Mouse (Mus musculus): ENCODE measurements around the gene Cyp3a16. TPM values are rescaled to one million over a fixed set of nuclear protein-coding genes. Genes with fewer than 3 reads are reported as not detected.

The Cyp3a16 gene
- polyA plus RNA-seq, 1 experiment from 2014 or later: not detected

Other genes with a start within 250 kb of the Cyp3a16 start
- 37.2 and 38.1 TPM in 2 replicates for gene Zfp655, start 238.0 kb downstream of the Cyp3a16 start, polyA plus RNA-seq (2014; fragmentation: Nextera tagmentation; extraction: Ambion mirVana)
- 0.45 and 0.63 TPM in 2 replicates for gene Zscan25, start 189.2 kb downstream of the Cyp3a16 start, polyA plus RNA-seq (2014; fragmentation: Nextera tagmentation; extraction: Ambion mirVana)
- gene Cyp3a57, start 124.4 kb downstream of the Cyp3a16 start, polyA plus RNA-seq (2014; fragmentation: Nextera tagmentation; extraction: Ambion mirVana): not detected in 2 replicates
- gene Cyp3a41b, start 115.0 kb upstream of the Cyp3a16 start, polyA plus RNA-seq (2014; fragmentation: Nextera tagmentation; extraction: Ambion mirVana): not detected in 2 replicates